Mouse (Mus musculus) liver, embryonic 14.5 days (tissue): Measurements from ENCODE around the gene Hibadh. TPM values are rescaled to one million over a fixed set of nuclear protein-coding genes. Genes with fewer than 3 reads are reported as not detected.

ENCODE experiments used
- ATAC-seq: fragments of 200-750 bp; cut with Nextera tagmentation; 2 replicates; pipeline ENCODE4 v1.8.0; 2017; ENCODE audit warnings: moderate number of reproducible peaks, mild to moderate bottlenecking, moderate library complexity; ENCODE audit not compliant: insufficient read depth
- DNase-seq, 3 experiments: peaks; one replicate each; pipeline ENCODE4 v3.0.0-alpha.2; 2012 to 2013; ENCODE audit warnings: low read depth in 3 of 3, low spot score in 3 of 3
- H3K27ac ChIP-seq: fragments of 300-500 bp; sonication (generic); 2 replicates; pipeline ENCODE4 v1.5.1; 2014; ENCODE audit warnings: moderate library complexity, mild to moderate bottlenecking, control low read depth, inconsistent platforms
- H3K27me3 ChIP-seq: fragments of 300-500 bp; sonication (generic); 2 replicates; pipeline ENCODE4 v1.6.1; 2014; ENCODE audit warnings: mild to moderate bottlenecking, low read length, moderate library complexity; ENCODE audit not compliant: control insufficient read depth, insufficient read depth
- H3K36me3 ChIP-seq: fragments of 300-500 bp; sonication (generic); replicated peaks from 2 replicates; pipeline ENCODE4 v1.6.1; 2014; ENCODE audit warnings: low read depth; ENCODE audit not compliant: control insufficient read depth, insufficient read depth
- H3K4me1 ChIP-seq, 2 experiments: fragments of 200-500 bp in 1 of 2; fragments of 300-500 bp in 1 of 2; sonication (generic) in 1 of 2; replicated peaks; 2 replicates each; pipeline ENCODE4 v1.6.1; 2012 to 2014; ENCODE audit warnings: antibody characterized with exemption in 1 of 2, inconsistent platforms in 1 of 2, low read length in 1 of 2; ENCODE audit not compliant: control insufficient read depth in 2 of 2, insufficient read depth in 2 of 2
- H3K4me2 ChIP-seq: fragments of 300-500 bp; sonication (generic); 2 replicates; pipeline ENCODE4 v1.6.1; 2014; ENCODE audit warnings: low read depth, mild to moderate bottlenecking, control low read depth, moderate library complexity
- H3K4me3 ChIP-seq, 2 experiments: fragments of 200-500 bp in 1 of 2; fragments of 300-500 bp in 1 of 2; sonication (generic) in 1 of 2; 2 replicates each; pipeline ENCODE4 v1.5.1; 2012 to 2014; ENCODE audit warnings: low read depth in 2 of 2, low read length in 2 of 2, mild to moderate bottlenecking in 2 of 2, control low read depth in 1 of 2, inconsistent platforms in 1 of 2, moderate library complexity in 1 of 2; ENCODE audit not compliant: insufficient read depth in 1 of 2
- H3K9ac ChIP-seq: fragments of 300-500 bp; sonication (generic); replicated peaks from 2 replicates; pipeline ENCODE4 v1.6.1; 2014; ENCODE audit warnings: mild to moderate bottlenecking, control low read depth, moderate library complexity
- H3K9me3 ChIP-seq: fragments of 300-500 bp; sonication (generic); 2 replicates; pipeline ENCODE4 v1.6.1; 2016; ENCODE audit warnings: low read length, mixed read lengths; ENCODE audit not compliant: control insufficient read depth
- CTCF ChIP-seq: IDR thresholded peaks from 2 replicates; pipeline ENCODE4 v1.5.1; 2016; ENCODE audit warnings: antibody characterized with exemption, low read depth, control low read depth
- EP300 ChIP-seq: IDR thresholded peaks from 2 replicates; pipeline ENCODE4 v1.6.1; 2016; ENCODE audit warnings: antibody characterized with exemption, low read depth
- WGBS: fragments of 180-500 bp; shearing (Covaris S2); extraction: QIAGEN DNeasy Blood & Tissue Kit; methylation state at CpG from one replicate; pipeline ENCODE4 v1.1.7; 2014; ENCODE audit not compliant: insufficient replicate concordance; 5-methylcytosine and 5-hydroxymethylcytosine counted together
- polyA plus RNA-seq, 2 experiments: library from polyadenylated mRNA; depleted of rRNA in 1 of 2; stranded (reverse) in 1 of 2; unstranded in 1 of 2; fragments of >200 nt; fragmentation: Nextera tagmentation in 1 of 2; extraction: Ambion mirVana in 1 of 2; gene quantifications; 2 replicates each; pipeline versions ENCODE4 v1.2.1 to v1.2.3; 2012 to 2014

The Hibadh gene
- polyA plus RNA-seq, 2 experiments = 26.6 to 41.7 TPM

DNA sequence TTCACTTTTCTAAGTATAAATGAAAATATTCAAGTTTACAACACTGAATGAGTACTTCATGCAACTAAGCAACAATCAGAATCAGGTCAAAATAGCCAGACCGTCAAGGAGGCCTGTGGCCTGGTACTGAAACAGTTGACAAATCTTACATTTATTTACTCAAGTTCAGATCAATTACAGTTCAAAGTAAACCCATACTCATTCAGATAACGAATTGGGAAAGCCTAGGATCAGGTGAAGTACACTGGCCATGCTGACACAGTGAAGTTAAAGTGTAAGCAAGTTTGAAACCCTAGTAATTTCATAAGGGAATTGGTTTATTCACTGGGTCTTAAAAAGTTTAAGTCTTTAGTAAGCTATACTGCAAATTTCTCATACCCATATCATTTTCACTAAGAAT, 20.1 kb downstream of the Hibadh start:
- Histone ChIP-seq H3K36me3 (no peaks in the 10 kb centered on the region; the same call in 1 of the 2 replicates), H3K4me1 (no peaks in the 10 kb centered on the region), H3K27ac (no peak overlapping the region), H3K27me3 (no peaks in the 10 kb centered on the region), H3K9ac (no peak overlapping the region), H3K4me2 (no peak overlapping the region), H3K9me3 (no peaks in the 10 kb centered on the region), H3K4me3 (no peak overlapping the region)
- no peak for ATAC-seq
- DNase-seq = no peak
- 58% methylated on average over 2 of the region's 2 CpGs for WGBS
- no peak for TF ChIP-seq CTCF
- no peak for TF ChIP-seq EP300

DNA sequence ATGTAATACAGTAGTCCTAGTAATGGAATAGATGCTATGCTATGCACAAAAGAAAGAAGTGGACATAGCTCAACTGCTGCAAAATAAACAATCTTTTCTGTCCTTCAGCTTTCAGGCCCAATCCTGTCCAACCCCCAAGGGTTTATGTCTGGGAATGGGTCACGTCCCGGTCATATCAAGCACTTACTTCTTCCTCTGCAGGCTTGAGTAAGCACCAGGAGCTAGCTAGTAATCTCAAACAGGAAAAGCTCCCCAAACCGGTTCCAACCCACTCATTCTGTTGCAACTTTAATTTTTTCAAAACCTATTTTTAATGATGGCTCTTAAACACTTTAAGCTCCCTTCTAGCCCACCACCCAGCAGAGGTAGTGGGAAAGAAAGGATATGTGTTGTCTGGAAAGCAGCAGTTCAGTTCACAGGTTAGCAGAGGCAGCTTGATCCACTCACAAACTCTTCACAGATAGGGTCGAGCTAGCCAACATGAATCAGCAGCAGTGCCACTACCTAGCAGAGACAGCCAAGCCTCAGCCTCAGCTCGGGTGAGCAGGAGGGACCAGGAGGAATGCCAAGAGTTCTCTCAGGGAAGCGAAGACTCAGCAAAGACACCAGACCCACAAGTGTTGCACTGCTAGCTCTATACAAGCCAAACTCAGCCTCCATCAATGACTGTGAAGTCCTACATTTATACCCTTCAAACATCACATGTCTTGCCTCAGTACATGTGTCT, 30.4 kb downstream of the Hibadh start:
- H3K4me1 ChIP-seq = no peaks in the 10 kb centered on the region; a peak in 1 of 4 replicates
- H3K4me2 ChIP-seq = no peak overlapping the region
- H3K4me3 ChIP-seq = no peak overlapping the region
- ATAC-seq (no peak), DNase-seq (no peak)
- 64% methylated on average over 6 of the region's 6 CpGs for WGBS
- no peaks in the 10 kb centered on the region for H3K9me3 ChIP-seq
- no peaks in the 10 kb centered on the region for H3K27me3 ChIP-seq
- no peaks in the 10 kb centered on the region for H3K36me3 ChIP-seq
- TF ChIP-seq EP300 = no peak
- TF ChIP-seq CTCF = no peak
- H3K27ac ChIP-seq = no peak overlapping the region
- no peak overlapping the region for H3K9ac ChIP-seq

GRCm38 (mm10) chr6:52608121-52608520, 32.1 kb downstream of the Hibadh start:
- Histone ChIP-seq H3K4me3 (no peak overlapping the region), H3K9ac (no peak overlapping the region), H3K4me2 (no peak overlapping the region), H3K36me3 (no peaks in the 10 kb centered on the region), H3K27ac (no peak overlapping the region), H3K9me3 (no peaks in the 10 kb centered on the region), H3K4me1 (no peaks in the 10 kb centered on the region; a peak in 1 of 4 replicates), H3K27me3 (no peaks in the 10 kb centered on the region)
- DNase-seq (no peak), ATAC-seq (no peak)
- no peak for TF ChIP-seq CTCF
- TF ChIP-seq EP300 = no peak
- WGBS = 73% methylated on average over 4 of the region's 4 CpGs

DNA sequence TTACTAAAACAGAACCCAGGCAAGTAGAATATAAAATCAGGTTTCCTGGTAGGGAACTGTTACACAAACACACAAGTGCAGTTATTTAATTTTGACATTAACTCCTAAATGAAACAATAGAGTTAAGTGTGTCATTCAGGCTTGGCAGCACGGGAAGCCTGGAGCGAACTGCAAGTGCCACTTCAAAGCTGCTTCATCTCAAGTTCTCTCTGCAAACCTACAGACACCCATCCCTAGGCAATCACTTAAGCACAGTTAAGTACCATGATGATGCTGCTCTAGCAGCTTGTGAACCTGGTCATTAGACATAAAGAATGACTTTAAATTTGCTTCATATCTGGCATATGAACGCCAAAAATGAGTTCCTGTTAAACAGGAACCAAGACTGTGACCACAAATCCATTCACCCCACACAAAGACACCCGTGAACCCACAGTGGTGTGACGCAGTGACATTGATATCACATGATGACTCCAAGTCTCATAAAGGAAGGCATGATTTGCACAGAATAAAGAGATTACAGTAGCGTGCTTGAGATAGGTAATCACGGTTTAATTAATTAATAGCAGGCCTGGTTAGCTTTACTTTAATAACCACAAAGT, 33.3 kb downstream of the Hibadh start:
- DNase-seq = no peak
- Histone ChIP-seq H3K27ac (no peak overlapping the region), H3K9me3 (no peaks in the 10 kb centered on the region), H3K36me3 (no peaks in the 10 kb centered on the region), H3K4me2 (no peak overlapping the region), H3K27me3 (no peaks in the 10 kb centered on the region), H3K4me3 (no peak overlapping the region), H3K9ac (no peak overlapping the region), H3K4me1 (peaks cover 0 to 2% of the 10 kb centered on the region in 2 experiments; a peak in 2 of 4 replicates)
- ATAC-seq = no peak
- TF ChIP-seq EP300 = no peak
- TF ChIP-seq CTCF = no peak
- WGBS = 58% methylated on average over 7 of the region's 7 CpGs
